Mouse (Mus musculus): ENCODE measurements around the gene Parp12.

Parp12 gene

GRCm38 (mm10) chr6:39117584-39118455 is at the start of gene Parp12:
Parp12 (minus strand) TSS chr6:39118349.
- DNase-seq, result peak; percentile 88

GRCm38 (mm10) chr6:39164891-39165290 is 46.7 kb upstream of the Parp12 start:
- DNase-seq, result no peak

GRCm38 (mm10) chr6:39161975-39162374 is 43.8 kb upstream of the Parp12 start:
- no peak for DNase-seq

DNA sequence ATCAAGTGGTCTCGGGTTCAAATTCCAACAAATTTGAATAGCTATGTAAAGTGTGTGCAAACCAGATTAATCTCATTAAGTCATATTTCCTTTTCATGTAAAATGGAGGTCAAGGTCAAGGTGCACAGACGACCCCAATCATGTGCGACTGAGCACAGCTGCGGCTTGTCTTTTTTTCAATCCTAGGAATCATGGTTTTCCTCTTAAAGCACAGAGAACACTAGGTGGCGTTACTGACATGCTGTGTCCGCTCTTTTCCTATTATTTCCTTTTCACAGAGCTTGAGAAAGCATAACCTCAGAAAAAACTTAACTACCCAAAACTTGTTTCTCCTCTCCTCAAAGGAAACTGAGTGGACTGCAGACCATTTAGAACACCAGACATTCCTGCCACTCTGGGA is 27.9 kb upstream of the Parp12 start:
- DNase-seq, result no peak

DNA sequence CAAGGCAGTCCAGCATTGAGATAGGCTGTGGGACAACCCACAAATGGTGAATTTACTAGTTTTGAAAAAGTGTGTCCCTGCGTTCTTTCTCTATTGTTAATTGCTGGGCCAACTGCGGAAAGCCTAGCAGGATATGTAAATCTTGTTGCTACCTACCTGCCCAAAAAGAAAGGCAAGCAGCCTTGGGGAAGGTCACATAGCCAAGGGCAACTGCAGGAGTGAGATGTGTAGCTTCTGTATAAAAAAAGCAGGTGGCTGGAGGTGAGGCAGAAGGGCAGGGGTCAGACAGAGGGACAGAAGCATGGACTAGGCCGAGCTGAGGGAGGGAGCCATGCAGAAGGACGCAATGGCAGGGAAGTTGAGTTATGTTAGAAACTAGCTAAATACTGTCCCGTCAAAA is 14.4 kb upstream of the Parp12 start:
- no peak for DNase-seq

GRCm38 (mm10) chr6:39131480-39131879 is 13.3 kb upstream of the Parp12 start:
- no peak for DNase-seq

GRCm38 (mm10) chr6:39124719-39125118 is 6.6 kb upstream of the Parp12 start:
- no peak for DNase-seq

DNA sequence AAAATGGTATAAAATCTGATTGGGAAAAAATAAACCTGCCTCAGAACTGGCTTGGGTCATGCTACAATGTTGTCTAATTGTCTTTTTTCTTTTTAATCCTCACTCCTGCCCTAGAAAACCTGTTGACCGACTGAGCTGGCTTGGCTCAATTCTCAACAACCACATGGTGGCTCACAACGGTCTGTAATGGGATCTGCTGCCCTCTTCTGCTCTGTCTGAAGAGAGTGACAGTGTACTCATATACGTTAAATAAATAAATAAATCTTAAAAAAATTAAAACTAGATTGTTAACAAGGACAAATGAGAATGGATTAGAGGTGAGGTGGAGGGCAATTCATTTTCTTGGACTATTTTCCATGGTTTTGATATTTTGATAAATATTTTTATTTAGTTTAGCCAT is 2.5 kb upstream of the Parp12 start:
- no peak for DNase-seq

- DNase-seq, result no peak
Observed at GRCm38 (mm10) chr6:39118456-39118881, 320 bp upstream of the Parp12 start.

DNA sequence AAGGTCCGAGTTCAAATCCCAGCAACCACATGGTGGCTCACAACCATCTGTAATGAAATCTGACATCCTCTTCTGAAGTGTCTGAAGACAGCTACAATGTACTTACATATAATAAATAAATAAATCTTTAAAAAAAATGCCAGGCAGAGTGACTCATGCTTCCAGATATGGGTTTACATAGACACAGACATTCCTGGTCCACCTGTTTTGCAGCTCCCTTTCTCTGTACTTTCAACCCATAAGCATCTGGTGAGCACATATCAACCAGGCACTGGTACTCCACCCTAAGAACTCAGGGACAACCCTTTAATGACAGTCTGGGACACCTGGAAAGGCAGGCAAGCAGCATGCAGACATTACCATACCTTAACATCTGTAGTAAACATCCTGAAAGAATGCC is 2.7 kb downstream of the Parp12 start:
- no peak for DNase-seq

DNA sequence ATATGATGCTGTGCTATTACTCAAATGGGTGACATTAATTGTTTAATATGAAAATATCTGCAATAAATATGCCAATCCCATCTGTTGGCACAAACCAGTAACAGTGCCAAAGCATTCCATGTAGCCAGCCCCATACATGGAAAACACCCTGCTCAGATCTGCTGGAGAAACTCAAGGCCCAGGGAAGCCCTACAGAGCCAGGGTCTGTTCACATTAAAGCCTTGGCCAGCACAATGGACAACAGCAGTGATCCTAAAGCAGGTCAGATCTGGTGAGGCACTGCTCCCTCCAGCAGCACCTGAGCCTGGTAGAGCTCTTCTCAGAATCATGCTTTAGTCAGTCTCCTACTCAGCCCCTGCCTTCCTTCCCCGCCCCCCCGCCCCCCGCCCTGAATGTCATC is 5.0 kb downstream of the Parp12 start:
- DNase-seq, result no peak

GRCm38 (mm10) chr6:39112701-39113100 is 5.4 kb downstream of the Parp12 start:
- no peak for DNase-seq

DNA sequence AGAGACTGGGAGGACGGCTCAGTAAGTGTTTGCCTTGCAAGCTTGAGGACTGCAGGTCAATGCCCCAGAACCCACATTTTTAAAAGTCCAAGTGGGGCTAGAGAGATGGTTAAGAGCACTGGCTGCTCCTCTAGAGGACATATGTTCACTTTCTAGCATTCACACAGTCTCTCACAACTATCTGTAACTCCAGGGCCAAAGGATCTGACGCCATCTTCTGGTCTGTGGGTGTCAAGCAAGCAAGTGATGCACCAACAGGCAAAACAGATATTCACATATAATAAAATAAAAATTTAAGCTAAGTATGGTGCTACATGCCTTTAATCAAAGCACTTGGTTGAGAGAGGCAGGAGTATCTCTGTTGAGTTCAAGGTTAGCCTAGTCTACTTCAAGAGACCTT is 11.3 kb downstream of the Parp12 start:
- DNase-seq, result no peak

- DNase-seq, result no peak
Observed at GRCm38 (mm10) chr6:39104631-39105030, 13.5 kb downstream of the Parp12 start.

DNA sequence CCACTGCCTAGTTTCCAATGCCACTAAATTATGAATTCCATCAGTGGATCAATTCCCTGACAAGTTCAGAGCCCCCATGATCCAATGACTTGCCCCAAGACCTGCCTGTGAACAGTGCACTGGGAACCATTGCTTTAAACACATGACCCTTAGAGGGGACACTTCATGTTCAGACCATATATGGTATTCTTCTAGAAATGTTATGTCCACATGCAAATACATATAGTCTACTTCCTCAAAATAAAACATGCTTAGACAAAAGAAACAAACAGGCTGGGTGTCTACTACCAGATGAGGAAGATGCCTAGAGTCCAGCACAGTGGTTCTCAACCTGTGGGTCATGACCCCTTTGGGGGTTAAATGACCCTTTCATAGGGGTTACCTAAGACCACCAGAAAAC is 41.7 kb downstream of the Parp12 start:
- DNase-seq, result no peak

DNA sequence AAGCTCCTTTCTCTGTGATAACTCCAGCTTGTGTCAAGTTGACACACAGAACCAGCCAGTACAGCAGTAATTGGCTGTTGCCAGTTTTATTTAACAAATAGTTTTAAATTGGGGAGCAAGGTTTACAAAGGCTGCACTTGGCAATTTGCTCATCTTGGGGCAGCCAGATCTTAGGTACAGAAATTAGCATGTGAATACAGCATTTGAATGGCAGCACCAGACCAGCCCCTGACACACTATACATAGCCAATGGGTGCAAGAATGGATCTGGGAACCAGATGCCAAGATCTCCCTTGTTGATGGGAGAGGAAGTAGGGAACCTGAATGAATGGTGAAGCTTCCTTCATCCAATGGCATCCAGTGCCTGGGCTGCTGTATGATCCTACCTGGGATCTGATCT is 44.0 kb downstream of the Parp12 start:
- no peak for DNase-seq

- DNase-seq, result no peak
Observed at GRCm38 (mm10) chr6:39072664-39073063, 45.5 kb downstream of the Parp12 start.

GRCm38 (mm10) chr6:39066935-39067578 is 51.1 kb downstream of the Parp12 start:
- peak; percentile 91 for DNase-seq

GRCm38 (mm10) chr6:39063541-39063940 is 54.6 kb downstream of the Parp12 start:
- DNase-seq, result no peak

GRCm38 (mm10) chr6:39061180-39061579 is 57.0 kb downstream of the Parp12 start:
- no peak for DNase-seq

DNA sequence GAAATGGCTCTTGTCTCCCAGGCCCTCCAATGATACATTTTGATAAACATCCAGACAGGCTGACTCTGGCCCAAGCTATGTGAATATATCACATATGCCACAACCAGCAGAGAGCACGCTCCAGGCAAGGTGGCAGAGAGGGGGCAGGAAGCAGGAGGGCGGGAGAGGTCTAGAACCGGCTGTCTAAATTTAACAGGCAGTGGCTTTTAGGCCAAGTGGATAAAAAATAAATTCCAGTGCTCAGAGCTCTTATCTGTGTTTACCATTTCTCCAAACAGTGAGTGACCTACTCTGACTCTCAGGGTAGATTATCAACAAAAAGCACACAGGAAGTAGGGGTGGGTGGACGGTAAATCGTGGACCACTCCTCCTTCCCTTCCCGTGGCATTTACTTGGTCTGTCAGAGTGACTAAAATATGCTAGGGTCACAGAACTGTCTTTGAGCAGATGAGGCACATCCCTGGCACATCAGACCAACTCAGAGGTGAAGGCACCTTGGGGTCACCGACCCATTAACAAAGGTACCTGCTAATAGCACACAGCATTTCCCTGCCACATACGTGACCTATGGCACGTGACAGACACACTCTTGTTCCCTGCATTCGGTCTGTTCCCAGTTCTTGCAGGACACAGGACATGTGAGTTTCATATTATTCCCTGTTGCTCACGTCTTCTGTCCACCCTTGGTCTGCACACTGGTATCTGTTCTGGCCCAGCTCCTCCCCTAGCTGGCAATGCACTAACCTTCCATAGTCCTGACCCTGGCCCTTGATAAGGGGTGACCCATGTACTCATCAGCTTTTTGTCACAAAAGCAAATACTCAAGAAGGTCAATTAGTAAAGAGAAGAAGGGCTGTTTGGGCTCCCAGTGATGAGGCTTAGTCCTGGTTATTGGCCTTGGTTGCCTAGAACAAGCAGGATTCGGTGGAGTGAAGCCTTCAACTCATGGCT is 58.3 kb downstream of the Parp12 start:
- DNase-seq, result peak; percentile 54

- DNase-seq, result peak; percentile 37
Observed at GRCm38 (mm10) chr6:39058936-39059335, 59.2 kb downstream of the Parp12 start.

DNA sequence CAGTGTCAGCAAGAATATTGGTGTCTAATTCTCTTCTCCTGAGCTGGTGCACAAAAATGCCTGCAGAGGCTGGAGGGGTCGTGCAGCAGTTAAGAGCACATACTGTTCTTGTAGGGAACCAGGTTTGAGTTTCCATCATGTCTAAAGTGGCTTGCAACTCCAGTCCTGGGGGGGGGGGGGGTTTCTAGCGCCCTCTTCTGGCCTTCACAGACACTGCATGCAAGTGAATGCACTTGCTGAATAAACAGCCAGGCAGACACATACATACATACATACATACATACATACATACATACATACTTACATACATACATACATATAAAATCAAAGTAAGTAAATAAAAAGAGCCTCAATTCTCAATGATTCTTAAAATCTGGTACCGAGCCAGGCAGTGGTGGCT is 59.8 kb downstream of the Parp12 start:
- DNase-seq, result no peak
